Mouse (Mus musculus): ENCODE results near the gene Gbp5. TPM values are rescaled to one million over a fixed set of nuclear protein-coding genes. Genes with fewer than 3 reads are reported as not detected.

Gbp5 gene
- total and polyA plus RNA-seq, 3 experiments, result 0.03 TPM; not detected in 2

GRCm38 (mm10) chr3:142559632-142560228 lies 66.0 kb downstream of the Gbp5 start, which contains the start of gene Gbp3:
Gene Gbp3, plus strand, starts transcription at chr3:142560026.
- peak; percentile 39 for DNase-seq (ENCODE audit: low read depth, low spot score)
- Histone ChIP-seq H3K27ac (ENCODE audit: control insufficient read depth, low read depth, low read length) (0 out of 2 replicates have a peak within 1 kb of the TSS, but pooled peaks have one; percentile 9), H3K9me3 (replicated peaks; ENCODE audit: insufficient read depth, low read length) (no peaks in the 10 kb centered on the region)

GRCm38 (mm10) chr3:142560296-142560948 lies 66.6 kb downstream of the Gbp5 start:
- no peaks in the 10 kb centered on the region for H3K79me2 ChIP-seq (ENCODE audit: control insufficient read depth, insufficient read depth, low read length, poor library complexity)
- DNase-seq (ENCODE audit: low read depth, low spot score), result peak; percentile 91
- H3K36me3 ChIP-seq (ENCODE audit: control insufficient read depth in 1 of 2, insufficient read depth in 2 of 2, low read length in 2 of 2), result no peaks in the 10 kb centered on the region
- no peaks in the 10 kb centered on the region; a peak in 1 of 4 replicates for H3K27me3 ChIP-seq (ENCODE audit: control insufficient read depth in 1 of 2, insufficient read depth in 2 of 2, low read length in 2 of 2)
- peaks cover 2% of the 10 kb centered on the region in 2 experiments; a peak in 1 of 4 replicates for H3K4me1 ChIP-seq (ENCODE audit: control insufficient read depth in 1 of 2, insufficient read depth in 2 of 2, low read length in 2 of 2)
- H3K9me3 ChIP-seq (replicated peaks; ENCODE audit: insufficient read depth, low read length), result no peaks in the 10 kb centered on the region
- peak overlapping the region; percentile 54 for H3K9ac ChIP-seq (ENCODE audit: control insufficient read depth, low read depth, low read length, poor library complexity, severe bottlenecking)
- H3K4me3 ChIP-seq (ENCODE audit: control insufficient read depth in 1 of 2, insufficient read depth in 1 of 2, low read depth in 2 of 2, low read length in 2 of 2), result peak overlapping the region; percentile 66 to 71
- 0 out of 2 replicates have a peak overlapping the region, but pooled peaks have one; percentile 9 for H3K27ac ChIP-seq (ENCODE audit: control insufficient read depth, low read depth, low read length)
- TF ChIP-seq RAD21 (IDR thresholded peaks at IDR 0.05; ENCODE audit: low read depth, low read length) (peak; percentile 65), MYB (IDR thresholded peaks at IDR 0.05; ENCODE audit: low read depth, low read length) (no peak), TAL1 (IDR thresholded peaks at IDR 0.05; ENCODE audit: low read length) (no peak), EP300 (IDR thresholded peaks at IDR 0.05; ENCODE audit: low read depth in 1 of 2, low read length in 2 of 2) (0 out of 4 replicates have a peak, but pooled peaks have one; percentile 5 to 19), USF2 (IDR thresholded peaks at IDR 0.05; ENCODE audit: borderline replicate concordance in 1 of 2, insufficient read depth in 1 of 2, low read depth in 1 of 2, low read length in 2 of 2) (no peak), GATA1 (IDR thresholded peaks at IDR 0.05; ENCODE audit: low read depth, low read length) (no peak; the same call in 1 of the 2 replicates), POLR2AphosphoS2 (IDR thresholded peaks at IDR 0.05; ENCODE audit: low read length) (no peak), ZC3H11A (IDR thresholded peaks at IDR 0.05; ENCODE audit: low read depth, low read length) (peak; percentile 43), E2F4 (IDR thresholded peaks at IDR 0.05; ENCODE audit: borderline replicate concordance, low read depth, low read length) (no peak), JUND (IDR thresholded peaks at IDR 0.05; ENCODE audit: low read depth, low read length) (no peak; the same call in 1 of the 2 replicates), NELFE (IDR thresholded peaks at IDR 0.05; ENCODE audit: low read depth, low read length) (no peak), MAFK (IDR thresholded peaks at IDR 0.05; ENCODE audit: borderline replicate concordance, low read depth, low read length) (no peak), GABPA (IDR thresholded peaks at IDR 0.05; ENCODE audit: low read depth, low read length) (no peak), RCOR1 (IDR thresholded peaks at IDR 0.05; ENCODE audit: low read depth, low read length) (no peak), HCFC1 (IDR thresholded peaks at IDR 0.05; ENCODE audit: low read depth, low read length) (no peak), USF1 (IDR thresholded peaks at IDR 0.05; ENCODE audit: low read depth, low read length) (no peak), CHD2 (IDR thresholded peaks at IDR 0.05; ENCODE audit: low read length) (no peak), TCF12 (IDR thresholded peaks at IDR 0.05; ENCODE audit: low read depth, low read length) (no peak), ETS1 (IDR thresholded peaks at IDR 0.05; ENCODE audit: low read depth, low read length) (peak; percentile 68), MAX (IDR thresholded peaks at IDR 0.05; ENCODE audit: low read length) (peak; percentile 62; the same call in 1 of the 2 replicates), SIN3A (IDR thresholded peaks at IDR 0.05; ENCODE audit: low read length) (no peak; the same call in 1 of the 2 replicates), CHD1 (IDR thresholded peaks at IDR 0.05; ENCODE audit: low read depth, low read length) (no peak), ZKSCAN1 (IDR thresholded peaks at IDR 0.05; ENCODE audit: low read depth, low read length) (no peak), ZMIZ1 (IDR thresholded peaks at IDR 0.05; ENCODE audit: low read depth, low read length) (no peak), POLR2A (IDR thresholded peaks at IDR 0.05; ENCODE audit: control insufficient read depth in 1 of 2, insufficient read depth in 1 of 2, low read depth in 1 of 2, low read length in 2 of 2, poor library complexity in 1 of 2) (no peak)

More at GRCm38 (mm10) chr3:142559632-142560228, 66.0 kb downstream of the Gbp5 start, which contains the start of gene Gbp3:
- H3K27me3 ChIP-seq (ENCODE audit: control insufficient read depth in 1 of 2, insufficient read depth in 2 of 2, low read length in 2 of 2), result no peaks in the 10 kb centered on the region
- H3K4me1 ChIP-seq (ENCODE audit: control insufficient read depth in 1 of 2, insufficient read depth in 2 of 2, low read length in 2 of 2), result peaks cover 2% of the 10 kb centered on the region in 2 experiments; a peak in 1 of 4 replicates
- no peaks in the 10 kb centered on the region for H3K79me2 ChIP-seq (ENCODE audit: control insufficient read depth, insufficient read depth, low read length, poor library complexity)
- no peak for TF ChIP-seq POLR2AphosphoS5 (IDR thresholded peaks at IDR 0.05; ENCODE audit: borderline replicate concordance, low read depth, low read length)
- no peak for TF ChIP-seq MXI1 (IDR thresholded peaks at IDR 0.05; ENCODE audit: low read depth, low read length)
- no peak; the same call in 1 of the 2 replicates for TF ChIP-seq JUND (IDR thresholded peaks at IDR 0.05; ENCODE audit: low read depth, low read length)
- no peak for TF ChIP-seq CTCF (IDR thresholded peaks at IDR 0.05 in 2 of 3, conservative IDR thresholded peaks at IDR 0.05 in 1 of 3; ENCODE audit: control insufficient read depth in 1 of 3, insufficient read depth in 1 of 3, low read depth in 2 of 3, low read length in 3 of 3, poor library complexity in 1 of 3, severe bottlenecking in 1 of 3)
- no peak for TF ChIP-seq MAX (IDR thresholded peaks at IDR 0.05; ENCODE audit: low read length)
- TF ChIP-seq CHD2 (IDR thresholded peaks at IDR 0.05; ENCODE audit: low read length), result no peak
- TF ChIP-seq POLR2AphosphoS2 (IDR thresholded peaks at IDR 0.05; ENCODE audit: low read length), result no peak
- no peak for TF ChIP-seq ZC3H11A (IDR thresholded peaks at IDR 0.05; ENCODE audit: low read depth, low read length)
- TF ChIP-seq ZNF384 (IDR thresholded peaks at IDR 0.05; ENCODE audit: low read depth, low read length), result no peak
- TF ChIP-seq TAL1 (IDR thresholded peaks at IDR 0.05; ENCODE audit: low read length), result no peak
- no peak for TF ChIP-seq POLR2A (IDR thresholded peaks at IDR 0.05; ENCODE audit: control insufficient read depth in 1 of 2, insufficient read depth in 1 of 2, low read depth in 1 of 2, low read length in 2 of 2, poor library complexity in 1 of 2)
- no peak for TF ChIP-seq ZMIZ1 (IDR thresholded peaks at IDR 0.05; ENCODE audit: low read depth, low read length)
- TF ChIP-seq E2F4 (IDR thresholded peaks at IDR 0.05; ENCODE audit: borderline replicate concordance, low read depth, low read length), result no peak
- H3K4me3 ChIP-seq (ENCODE audit: control insufficient read depth in 1 of 2, insufficient read depth in 1 of 2, low read depth in 2 of 2, low read length in 2 of 2), result peak within 1 kb of the TSS; percentile 66 to 71
- H3K36me3 ChIP-seq (ENCODE audit: control insufficient read depth in 1 of 2, insufficient read depth in 2 of 2, low read length in 2 of 2), result no peaks in the 10 kb centered on the region
- H3K9ac ChIP-seq (ENCODE audit: control insufficient read depth, low read depth, low read length, poor library complexity, severe bottlenecking), result peak within 1 kb of the TSS; percentile 54
